Mouse (Mus musculus) layer of hippocampus, adult 9-10 months (tissue): ENCODE measurements around the gene Spi1.
A peak's percentile ranks its signal among the peaks of the same experiment; 100 is the strongest.

Experiments used
- DNase-seq: peaks from one replicate; pipeline ENCODE4 v3.0.0; 2022; ENCODE audit warnings: low spot score

Gene Spi1

GRCm38 (mm10) chr2:91068162-91068871 is 13.9 kb upstream of the Spi1 start:
- DNase-seq, result no peak

- no peak for DNase-seq
These were observed 13.4 kb upstream of the Spi1 start for GRCm38 (mm10) chr2:91068872-91069165.

GRCm38 (mm10) chr2:91069306-91070000 is 12.7 kb upstream of the Spi1 start:
- DNase-seq, result no peak

- DNase-seq, result peak; percentile 95
These were observed 12.0 kb upstream of the Spi1 start, which contains the start of gene Slc39a13 for GRCm38 (mm10) chr2:91070076-91070800. Gene Slc39a13, minus strand, starts transcription at chr2:91070417.

- DNase-seq, result no peak
These were observed 11.1 kb upstream of the Spi1 start for GRCm38 (mm10) chr2:91071059-91071458.

- DNase-seq, result no peak
These were observed 10.1 kb upstream of the Spi1 start for GRCm38 (mm10) chr2:91072092-91072491.

GRCm38 (mm10) chr2:91077957-91078313 is 4.3 kb upstream of the Spi1 start:
- DNase-seq, result no peak

- no peak for DNase-seq
These were observed 3.7 kb upstream of the Spi1 start for GRCm38 (mm10) chr2:91078314-91079025.

GRCm38 (mm10) chr2:91079026-91079384 is 3.2 kb upstream of the Spi1 start:
- no peak for DNase-seq

- DNase-seq, result no peak
These were observed 1.2 kb upstream of the Spi1 start for GRCm38 (mm10) chr2:91080784-91081513.

GRCm38 (mm10) chr2:91082844-91083243 is 654 bp downstream of the Spi1 start:
- no peak for DNase-seq

GRCm38 (mm10) chr2:91083366-91083940 is 1.3 kb downstream of the Spi1 start:
- no peak for DNase-seq

- DNase-seq, result no peak
These were observed 2.1 kb downstream of the Spi1 start for GRCm38 (mm10) chr2:91084179-91084820.

- DNase-seq, result no peak
These were observed 3.6 kb downstream of the Spi1 start for GRCm38 (mm10) chr2:91085494-91086391.

GRCm38 (mm10) chr2:91086392-91087237 is 4.4 kb downstream of the Spi1 start:
- no peak for DNase-seq

- DNase-seq, result no peak
These were observed 5.3 kb downstream of the Spi1 start for GRCm38 (mm10) chr2:91087453-91087852.

- no peak for DNase-seq
These were observed 6.8 kb downstream of the Spi1 start for GRCm38 (mm10) chr2:91088987-91089386.

GRCm38 (mm10) chr2:91090208-91090607 is 8.0 kb downstream of the Spi1 start:
- no peak for DNase-seq

GRCm38 (mm10) chr2:91090827-91091226 is 8.6 kb downstream of the Spi1 start:
- DNase-seq, result no peak
